Mouse (Mus musculus) erythroblast, embryonic 14.5 days (primary cell): ENCODE results near the gene Pcdh9. TPM values are rescaled to one million over a fixed set of nuclear protein-coding genes. Genes with fewer than 3 reads are reported as not detected.

ENCODE experiments used
- H3K27me3 ChIP-seq: 2 replicates; pipeline ENCODE4 v1.6.1; 2012; ENCODE audit warnings: inconsistent platforms; ENCODE audit not compliant: control insufficient read depth
- H3K36me3 ChIP-seq: 2 replicates; pipeline ENCODE4 v1.6.1; 2012; ENCODE audit warnings: mild to moderate bottlenecking, inconsistent platforms; ENCODE audit not compliant: control insufficient read depth
- H3K4me1 ChIP-seq: 2 replicates; pipeline ENCODE4 v1.6.1; 2012; ENCODE audit warnings: inconsistent platforms; ENCODE audit not compliant: control insufficient read depth
- H3K4me3 ChIP-seq: replicated peaks from 2 replicates; pipeline ENCODE3; 2012; ENCODE audit warnings: moderate library complexity, mild to moderate bottlenecking, inconsistent platforms
- H3K9me3 ChIP-seq: 2 replicates; pipeline ENCODE4 v1.6.1; 2012; ENCODE audit warnings: low read length, inconsistent platforms, mixed read lengths; ENCODE audit not compliant: control insufficient read depth
- GATA1 ChIP-seq: IDR thresholded peaks from 2 replicates; pipeline ENCODE4 v1.6.1; 2012; ENCODE audit warnings: low read length, inconsistent platforms, mixed read lengths
- TAL1 ChIP-seq: IDR thresholded peaks from 3 replicates; pipeline ENCODE4 v1.6.1; 2012; ENCODE audit warnings: low read length, inconsistent platforms, mixed read lengths
- polyA plus RNA-seq: library from polyadenylated mRNA; stranded (reverse); fragments of >175 nt; gene quantifications from 2 replicates; pipeline ENCODE4 v1.2.3, GENCODE M21; 2012

The Pcdh9 gene
- polyA plus RNA-seq, 1 experiment: not detected

DNA sequence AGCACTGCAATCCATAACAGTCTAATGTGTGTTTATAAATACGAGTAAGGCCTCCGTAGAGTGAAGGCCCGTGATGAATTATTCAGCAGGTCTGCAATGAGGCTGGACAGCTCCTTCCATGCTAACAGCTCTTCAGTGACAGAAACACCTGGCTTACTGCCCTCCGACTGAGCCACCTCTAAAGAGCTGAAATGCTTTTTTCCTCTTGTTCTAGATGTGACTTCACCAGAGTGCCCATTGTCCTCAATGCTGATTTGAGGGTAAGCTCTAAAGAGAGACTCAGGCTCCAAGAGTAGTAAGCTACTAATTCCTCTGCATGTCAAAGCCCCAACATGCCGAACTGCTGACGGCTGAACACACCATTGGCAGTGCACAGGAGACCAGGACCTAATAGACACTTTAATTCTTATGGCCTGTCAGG, 64.4 kb downstream of the Pcdh9 start:
- no peaks in the 10 kb centered on the region for H3K9me3 ChIP-seq
- no peak overlapping the region for H3K4me3 ChIP-seq
- TF ChIP-seq TAL1 (no peak), GATA1 (no peak)
- no peaks in the 10 kb centered on the region for H3K27me3 ChIP-seq
- no peaks in the 10 kb centered on the region for H3K36me3 ChIP-seq
- no peaks in the 10 kb centered on the region for H3K4me1 ChIP-seq

DNA sequence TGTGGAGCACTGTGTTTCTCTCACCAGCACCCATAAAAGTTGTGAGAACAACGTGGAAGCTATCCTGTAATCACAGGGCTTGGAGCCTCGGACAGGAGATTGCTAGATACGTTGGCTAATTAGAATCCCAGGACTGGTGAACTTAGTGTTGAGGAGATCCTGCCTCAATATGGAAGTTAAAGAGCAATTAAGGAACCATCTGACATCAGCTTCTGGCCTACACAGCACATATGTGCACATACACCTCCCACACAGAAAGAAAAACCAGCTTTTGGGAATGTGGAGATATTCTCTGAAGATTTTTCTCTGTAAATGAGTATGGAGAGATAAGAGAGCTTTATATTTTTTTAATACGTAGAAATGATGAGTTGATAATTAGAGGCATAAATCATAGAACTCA, 71.6 kb downstream of the Pcdh9 start:
- Histone ChIP-seq H3K9me3 (no peaks in the 10 kb centered on the region), H3K4me1 (no peaks in the 10 kb centered on the region), H3K27me3 (no peaks in the 10 kb centered on the region), H3K36me3 (no peaks in the 10 kb centered on the region), H3K4me3 (no peak overlapping the region)
- TF ChIP-seq TAL1: no peak
- no peak for TF ChIP-seq GATA1

DNA sequence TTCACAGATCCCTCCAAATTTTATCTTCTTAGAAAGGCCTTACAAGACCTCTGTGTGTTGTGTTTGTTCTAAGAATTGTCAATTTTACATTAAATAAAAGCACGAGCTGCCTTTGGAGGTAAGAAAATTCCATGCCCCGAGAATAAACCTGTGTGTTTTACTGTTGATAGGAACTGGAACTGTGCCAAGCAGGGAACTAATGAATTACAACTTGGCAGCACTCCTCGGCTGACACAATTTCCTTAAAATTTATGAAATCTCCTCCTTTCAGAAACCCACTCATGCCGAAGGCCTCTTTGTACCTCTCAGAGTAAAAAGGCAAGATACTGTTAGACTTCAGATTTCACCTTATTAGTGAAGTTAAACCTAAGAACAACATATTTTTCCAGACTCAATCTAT, 72.9 kb downstream of the Pcdh9 start:
- TF ChIP-seq GATA1 (no peak), TAL1 (no peak)
- Histone ChIP-seq H3K36me3 (no peaks in the 10 kb centered on the region), H3K9me3 (no peaks in the 10 kb centered on the region), H3K4me3 (no peak overlapping the region), H3K27me3 (no peaks in the 10 kb centered on the region), H3K4me1 (no peaks in the 10 kb centered on the region)

DNA sequence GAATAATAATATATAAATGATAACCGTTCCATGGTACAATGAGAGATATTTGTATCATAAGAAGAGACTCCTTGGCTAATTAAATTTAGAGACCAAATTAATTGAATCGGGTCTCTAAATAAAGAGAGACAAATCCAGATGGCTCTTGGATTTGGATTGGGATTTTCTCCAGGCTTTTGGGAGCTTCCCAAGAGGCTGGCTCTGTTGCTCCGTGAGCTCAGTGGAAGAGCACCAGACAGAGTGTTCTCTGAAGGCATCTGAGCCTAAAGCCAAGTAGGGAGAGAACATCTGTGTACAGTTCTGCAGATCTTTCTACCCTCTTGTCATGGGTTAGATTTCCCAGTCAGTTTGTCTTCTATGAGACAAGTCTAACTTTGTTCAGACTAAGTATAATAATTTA, 95.9 kb downstream of the Pcdh9 start:
- Histone ChIP-seq H3K27me3 (no peaks in the 10 kb centered on the region), H3K36me3 (no peaks in the 10 kb centered on the region), H3K9me3 (no peaks in the 10 kb centered on the region), H3K4me3 (no peak overlapping the region), H3K4me1 (no peaks in the 10 kb centered on the region)
- TF ChIP-seq TAL1: no peak
- no peak for TF ChIP-seq GATA1

DNA sequence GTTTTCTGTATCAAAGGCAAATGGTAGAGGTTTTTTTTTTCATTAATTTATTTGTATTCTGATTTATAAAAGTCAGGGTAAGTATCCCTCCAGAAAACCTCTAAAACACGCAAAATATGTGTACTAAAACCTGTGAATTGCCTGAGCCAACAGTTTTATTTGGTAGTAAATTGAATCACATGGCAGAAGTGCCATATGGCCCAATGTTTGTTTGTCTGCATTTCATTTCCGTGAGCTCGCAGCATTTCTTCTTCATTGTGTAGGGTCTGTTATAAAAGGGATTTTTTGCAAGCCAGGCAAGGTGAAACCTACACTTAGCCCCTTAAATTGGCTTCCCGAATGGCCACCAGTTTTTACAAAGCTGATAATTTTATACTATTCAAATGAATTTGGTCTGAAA, 104.2 kb downstream of the Pcdh9 start:
- H3K9me3 ChIP-seq: no peaks in the 10 kb centered on the region
- no peaks in the 10 kb centered on the region for H3K36me3 ChIP-seq
- TF ChIP-seq GATA1 (no peak), TAL1 (no peak)
- H3K27me3 ChIP-seq: no peaks in the 10 kb centered on the region
- H3K4me1 ChIP-seq: no peaks in the 10 kb centered on the region
- no peak overlapping the region for H3K4me3 ChIP-seq

DNA sequence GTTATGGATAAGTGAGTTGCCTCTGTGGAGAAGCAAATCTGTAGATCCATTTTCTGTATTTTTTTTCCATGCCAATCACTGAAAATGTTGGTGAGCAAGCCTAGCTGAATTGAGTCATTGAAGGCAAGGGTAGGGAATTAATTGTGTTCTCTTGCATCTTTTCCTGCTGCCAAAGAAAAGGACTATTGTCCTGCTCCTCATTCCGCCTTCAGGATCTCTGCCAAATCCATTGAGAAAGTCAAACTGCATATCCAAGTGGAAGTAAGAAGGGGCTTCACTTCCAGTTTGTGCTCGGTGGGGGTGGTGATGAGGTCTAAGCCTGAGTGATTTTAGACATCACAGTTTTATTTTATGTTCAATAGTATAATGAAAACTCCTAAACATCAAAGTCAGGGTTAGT, 105.4 kb downstream of the Pcdh9 start:
- TF ChIP-seq TAL1 (no peak), GATA1 (no peak)
- Histone ChIP-seq H3K36me3 (no peaks in the 10 kb centered on the region), H3K27me3 (no peaks in the 10 kb centered on the region), H3K4me3 (no peak overlapping the region), H3K4me1 (no peaks in the 10 kb centered on the region), H3K9me3 (no peaks in the 10 kb centered on the region)

DNA sequence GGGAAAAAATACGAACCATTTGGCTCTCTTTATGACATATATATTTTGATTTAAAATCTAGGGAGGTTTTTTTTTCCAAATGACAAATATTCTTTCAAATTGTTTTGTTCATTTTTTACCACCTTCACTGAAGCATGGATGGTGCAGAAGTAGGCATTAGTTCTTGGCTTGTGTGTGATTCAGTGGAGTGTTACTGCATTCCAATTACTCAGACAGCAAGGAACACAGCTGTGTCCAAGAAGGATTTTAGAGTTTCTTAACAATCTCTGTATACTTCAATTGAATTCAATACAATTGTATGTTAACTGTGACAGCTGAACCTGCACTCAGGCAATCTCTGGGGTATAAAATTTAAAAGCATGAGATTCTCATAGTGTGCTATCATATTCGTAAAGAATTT, 127.6 kb downstream of the Pcdh9 start:
- no peaks in the 10 kb centered on the region for H3K4me1 ChIP-seq
- H3K4me3 ChIP-seq: no peak overlapping the region
- H3K36me3 ChIP-seq: no peaks in the 10 kb centered on the region
- no peak for TF ChIP-seq GATA1
- no peak for TF ChIP-seq TAL1
- no peaks in the 10 kb centered on the region for H3K27me3 ChIP-seq
- no peaks in the 10 kb centered on the region for H3K9me3 ChIP-seq

DNA sequence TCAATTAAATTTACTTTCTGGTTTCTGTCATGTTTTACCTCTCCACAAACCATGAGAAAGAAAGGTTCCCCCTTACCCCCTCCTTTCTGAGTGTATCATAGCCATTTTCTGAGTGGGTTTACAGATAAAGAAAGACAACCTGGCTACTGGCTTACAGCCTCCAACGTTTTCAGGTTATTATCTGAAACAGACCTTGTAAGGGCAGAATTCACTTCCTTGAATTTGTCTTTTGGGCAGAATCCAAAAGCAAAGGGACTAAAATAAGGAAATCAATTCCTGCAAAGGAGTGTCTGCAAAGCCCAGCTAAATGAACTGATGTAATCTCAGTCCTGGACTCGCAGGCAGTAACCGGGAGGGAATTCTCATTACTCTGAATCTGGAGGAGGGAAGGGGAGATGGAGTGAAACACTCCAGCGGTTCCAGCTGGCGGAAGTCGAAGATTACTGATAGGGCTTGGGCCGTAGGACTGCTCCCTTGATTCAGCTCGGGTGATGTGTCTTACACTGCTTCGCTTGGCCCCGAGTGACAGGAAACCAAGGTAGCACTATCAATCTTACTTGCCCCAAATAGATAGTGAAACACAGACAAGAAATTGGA, 156.3 kb downstream of the Pcdh9 start:
- TF ChIP-seq TAL1 (no peak), GATA1 (no peak)
- Histone ChIP-seq H3K9me3 (no peaks in the 10 kb centered on the region), H3K36me3 (no peaks in the 10 kb centered on the region), H3K4me3 (no peak overlapping the region), H3K4me1 (no peaks in the 10 kb centered on the region), H3K27me3 (no peaks in the 10 kb centered on the region)

DNA sequence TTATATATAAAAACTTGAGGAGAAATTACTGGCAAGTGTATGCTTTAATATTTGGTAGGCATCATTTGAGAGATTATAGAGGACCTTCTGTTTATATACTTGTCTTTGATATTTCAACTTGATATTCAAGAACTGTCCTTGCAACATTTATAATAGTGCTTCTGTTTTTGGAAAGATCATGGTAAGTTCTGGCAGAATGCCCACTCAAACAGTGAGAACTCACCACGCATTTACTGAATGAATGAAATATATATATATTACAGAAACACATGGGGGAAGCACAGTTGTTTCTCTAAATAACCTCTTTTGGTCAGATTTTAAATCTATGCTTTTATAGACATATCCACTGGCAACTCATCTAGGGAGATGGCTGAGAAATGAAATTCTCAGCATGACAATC, 164.7 kb downstream of the Pcdh9 start:
- TF ChIP-seq TAL1: no peak
- TF ChIP-seq GATA1: no peak
- H3K4me3 ChIP-seq: no peak overlapping the region

DNA sequence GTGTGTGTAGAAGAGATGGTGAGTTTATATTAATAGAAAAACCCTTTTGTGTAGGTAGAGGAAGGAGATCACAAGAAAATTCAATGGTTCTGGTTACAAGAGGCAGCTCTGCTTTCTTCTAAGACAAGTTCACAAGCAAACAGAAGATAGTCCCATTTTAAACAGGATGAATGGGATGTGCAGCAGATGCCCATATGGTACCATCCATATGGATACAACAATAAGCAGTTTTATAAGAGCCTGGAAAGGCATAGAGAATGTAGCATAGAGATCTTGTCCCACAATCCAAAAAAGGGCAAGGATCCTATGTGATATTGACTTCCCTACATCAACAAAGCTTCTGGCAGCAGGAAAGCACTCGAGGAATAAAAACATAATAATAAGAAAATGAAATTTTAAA, 171.3 kb downstream of the Pcdh9 start:
- no peak for TF ChIP-seq TAL1
- TF ChIP-seq GATA1: no peak
- Histone ChIP-seq H3K27me3 (no peaks in the 10 kb centered on the region), H3K4me3 (no peak overlapping the region), H3K36me3 (no peaks in the 10 kb centered on the region), H3K4me1 (no peaks in the 10 kb centered on the region), H3K9me3 (no peaks in the 10 kb centered on the region)

More for the DNA sequence above, 164.7 kb downstream of the Pcdh9 start:
- no peaks in the 10 kb centered on the region for H3K36me3 ChIP-seq
- H3K4me1 ChIP-seq: no peaks in the 10 kb centered on the region
- H3K27me3 ChIP-seq: no peaks in the 10 kb centered on the region
- H3K9me3 ChIP-seq: peaks cover 3% of the 10 kb centered on the region; the same call in 1 of the 2 replicates
